Mouse (Mus musculus) embryo, embryonic 10 days (tissue): Measurements from ENCODE around the gene Ifitm1.
A peak's percentile ranks its signal among the peaks of the same experiment; 100 is the strongest.

Source experiments
- DNase-seq: peaks from one replicate; pipeline ENCODE4 v3.0.0-alpha.2; 2015; ENCODE audit warnings: low spot score

Ifitm1 gene

GRCm38 (mm10) chr7:140966921-140967320 is at the start of gene Ifitm1:
Gene Ifitm1 (plus strand): TSS chr7:140967221.
- no peak for DNase-seq

- no peak for DNase-seq
Measured at GRCm38 (mm10) chr7:140919911-140920310, 47.1 kb upstream of the Ifitm1 start.

- no peak for DNase-seq
Measured at GRCm38 (mm10) chr7:140920418-140921029, 46.5 kb upstream of the Ifitm1 start, which contains the start of gene Nlrp6. Gene Nlrp6 (plus strand): TSS chr7:140920902.

- DNase-seq: no peak
Measured at GRCm38 (mm10) chr7:140921225-140921975, 45.6 kb upstream of the Ifitm1 start.

GRCm38 (mm10) chr7:140922398-140923069 is 44.5 kb upstream of the Ifitm1 start:
- DNase-seq: peak; percentile 47

GRCm38 (mm10) chr7:140923070-140923775 is 43.8 kb upstream of the Ifitm1 start:
- no peak for DNase-seq

GRCm38 (mm10) chr7:140927181-140927580 is 39.8 kb upstream of the Ifitm1 start:
- DNase-seq: no peak

- DNase-seq: peak; percentile 39
Measured at GRCm38 (mm10) chr7:140938436-140938835, 28.6 kb upstream of the Ifitm1 start.

GRCm38 (mm10) chr7:140938896-140939295 is 28.1 kb upstream of the Ifitm1 start:
- DNase-seq: no peak

- peak; percentile 73 for DNase-seq
Measured at GRCm38 (mm10) chr7:140939669-140940171, 27.3 kb upstream of the Ifitm1 start.

- peak; percentile 92 for DNase-seq
Measured at GRCm38 (mm10) chr7:140941222-140942051, 25.6 kb upstream of the Ifitm1 start, which contains the start of gene Pgghg. Gene Pgghg (plus strand): TSS chr7:140941391.

- no peak for DNase-seq
Measured at GRCm38 (mm10) chr7:140942341-140942740, 24.7 kb upstream of the Ifitm1 start.

GRCm38 (mm10) chr7:140942811-140943210 is 24.2 kb upstream of the Ifitm1 start:
- no peak for DNase-seq

- no peak for DNase-seq
Measured at GRCm38 (mm10) chr7:140943356-140943755, 23.7 kb upstream of the Ifitm1 start.

- DNase-seq: no peak
Measured at GRCm38 (mm10) chr7:140944236-140944635, 22.8 kb upstream of the Ifitm1 start.

GRCm38 (mm10) chr7:140945247-140945646 is 21.8 kb upstream of the Ifitm1 start:
- DNase-seq: no peak

- DNase-seq: no peak
Measured at GRCm38 (mm10) chr7:140946311-140946710, 20.7 kb upstream of the Ifitm1 start.

GRCm38 (mm10) chr7:140946980-140947379 is 20.0 kb upstream of the Ifitm1 start:
- no peak for DNase-seq

- no peak for DNase-seq
Measured at GRCm38 (mm10) chr7:140948161-140948560, 18.9 kb upstream of the Ifitm1 start.

GRCm38 (mm10) chr7:140949255-140949654 is 17.8 kb upstream of the Ifitm1 start:
- no peak for DNase-seq
